Mouse (Mus musculus) cerebellum, postnatal 14 days (tissue): Measurements from ENCODE around the gene Madd.

ENCODE experiments used
- DNase-seq, 2 experiments: peaks; one replicate each; pipeline ENCODE4 v3.0.0; 2021; ENCODE audit warnings: mixed read lengths in 2 of 2

The Madd gene

DNA sequence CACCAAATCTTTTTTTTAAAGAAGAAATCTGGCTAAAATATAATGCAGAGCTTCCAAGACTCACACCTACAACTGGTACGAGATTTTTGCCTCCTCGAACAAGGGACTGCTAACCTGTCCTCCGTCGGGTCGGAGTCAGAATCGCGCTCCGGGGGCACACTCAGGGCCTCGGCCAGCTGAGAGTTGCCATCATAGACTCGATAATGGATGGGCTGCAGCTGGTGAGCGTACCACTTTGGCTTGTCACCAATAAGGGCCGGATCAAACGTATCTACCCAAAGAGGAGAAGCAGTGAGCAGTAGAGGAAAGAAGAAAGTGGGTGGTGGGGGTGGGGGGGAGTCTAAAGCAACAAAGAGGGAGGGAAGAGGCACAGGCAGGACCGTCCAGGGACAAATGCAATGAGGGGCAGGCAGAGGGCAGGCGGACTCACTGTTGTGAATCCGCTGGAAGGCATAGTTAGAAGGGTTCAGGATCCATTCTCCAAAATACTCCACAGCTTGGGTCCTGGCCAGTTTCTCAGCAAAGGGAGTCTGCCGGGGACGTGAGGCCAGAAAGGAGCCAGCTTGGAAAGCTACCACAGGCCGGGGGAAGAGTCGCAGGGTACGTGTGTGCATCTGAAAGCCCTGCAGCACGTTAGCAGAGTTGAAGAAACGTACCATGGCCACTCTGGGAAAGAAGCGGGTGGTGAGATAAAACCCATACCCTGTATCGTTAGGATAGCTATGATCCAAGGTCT, 13.9 kb downstream of the Madd start:
- DNase-seq = no peak

DNA sequence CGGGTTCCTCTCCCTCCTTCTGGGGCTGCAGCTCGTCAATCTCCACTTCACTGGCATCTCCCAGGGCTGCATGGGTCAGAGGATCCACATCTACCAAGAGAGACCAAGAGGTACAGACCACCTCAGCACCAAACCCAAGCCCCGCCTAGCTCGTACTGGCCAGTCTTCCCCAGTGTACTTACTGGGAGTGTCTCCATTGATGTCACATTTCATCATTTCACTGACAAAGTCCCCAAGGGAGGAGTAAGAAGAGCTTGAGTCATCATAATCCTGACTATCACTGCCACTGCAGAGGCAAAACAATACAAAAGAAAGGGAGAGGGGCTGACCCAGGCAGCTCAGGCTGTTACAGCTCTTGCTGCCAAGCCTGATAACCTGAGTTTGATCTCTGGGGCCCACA, 16.0 kb downstream of the Madd start:
- no peak for DNase-seq

GRCm38 (mm10) chr2:91164991-91165390, 18.6 kb downstream of the Madd start:
- DNase-seq = no peak

DNA sequence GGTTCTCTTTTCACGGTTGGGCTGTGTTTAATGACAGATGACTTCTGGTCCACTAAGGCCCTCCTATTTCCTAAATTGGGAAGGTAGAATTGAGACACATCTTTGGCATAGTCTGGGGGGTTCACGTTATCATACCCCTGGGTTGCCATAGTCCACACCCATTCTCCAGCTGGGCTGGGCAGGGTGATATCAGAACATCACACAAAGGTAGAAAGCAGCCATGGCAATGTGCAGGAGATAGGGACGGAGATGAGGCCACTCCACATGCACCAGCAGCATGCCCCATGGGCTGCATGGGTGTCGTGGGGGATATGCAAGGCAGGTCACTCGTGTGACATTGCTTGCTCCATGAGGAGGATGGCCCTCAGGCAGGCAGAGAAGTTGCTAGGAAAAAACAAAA, 20.1 kb downstream of the Madd start:
- no peak for DNase-seq

DNA sequence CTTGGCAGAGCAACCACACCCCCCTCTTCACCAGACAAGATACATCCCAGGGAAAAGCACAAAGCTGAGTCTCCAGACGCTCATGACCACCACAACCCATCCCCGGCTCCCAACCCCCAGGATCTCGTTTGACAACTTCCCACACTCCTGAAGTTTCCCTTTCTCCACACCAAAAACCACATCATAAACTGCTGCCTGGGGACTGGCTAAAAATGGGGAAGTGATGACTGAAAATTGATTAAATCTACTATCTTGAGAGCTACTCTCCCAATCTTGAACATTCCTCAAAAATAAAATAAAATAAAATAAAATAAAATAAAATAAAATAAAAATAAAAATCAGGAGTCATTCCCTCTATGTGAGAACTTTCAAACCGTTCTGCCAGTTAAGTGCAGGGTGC, 20.7 kb downstream of the Madd start:
- no peak for DNase-seq

- no peak for DNase-seq
Measured at GRCm38 (mm10) chr2:91160591-91160990, 23.0 kb downstream of the Madd start.

- DNase-seq = no peak
Measured at GRCm38 (mm10) chr2:91157002-91157752, 26.5 kb downstream of the Madd start.

DNA sequence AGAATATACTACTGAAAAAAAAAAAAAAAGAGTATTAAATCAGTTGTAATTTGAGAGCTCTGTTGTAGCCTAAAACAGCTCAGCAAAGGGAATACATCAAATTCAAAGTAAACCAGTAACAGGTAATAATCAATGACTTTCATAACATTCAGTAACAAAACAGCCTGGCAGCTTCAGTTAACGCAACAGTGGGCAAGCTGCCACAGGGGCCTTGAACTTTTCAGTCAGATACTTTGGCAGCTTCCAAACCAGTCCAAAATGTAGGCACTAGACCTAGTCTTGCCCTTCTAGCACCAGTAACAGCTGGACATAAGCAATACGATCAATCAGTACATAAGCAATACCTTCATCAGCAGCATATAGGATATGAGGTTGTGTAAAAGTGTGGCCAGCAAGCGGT, 29.5 kb downstream of the Madd start:
- no peak for DNase-seq

DNA sequence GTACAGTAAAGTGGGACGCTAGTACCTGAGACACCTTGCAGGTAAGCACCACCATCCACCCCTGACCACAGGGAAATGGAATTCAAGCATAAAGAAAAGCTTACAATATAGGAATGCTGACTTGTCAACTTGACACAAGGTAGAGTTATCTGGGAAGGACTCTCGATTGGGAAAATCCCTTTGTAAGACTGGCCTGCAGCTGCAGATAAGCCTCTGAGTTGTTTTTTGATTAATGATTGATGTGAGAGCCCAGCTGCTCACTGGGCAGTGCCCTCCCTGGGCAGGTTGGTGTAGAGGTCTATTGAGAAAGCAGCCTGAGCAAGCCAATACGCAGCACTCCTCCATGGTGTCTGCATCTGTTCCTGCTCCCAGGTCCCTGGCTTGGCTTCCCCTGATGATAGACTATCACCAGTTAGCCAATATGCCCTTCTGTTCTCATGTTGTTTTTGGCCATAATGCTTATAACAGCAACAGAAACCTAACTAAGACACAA, 30.7 kb downstream of the Madd start:
- DNase-seq = no peak

GRCm38 (mm10) chr2:91151331-91151730, 32.3 kb downstream of the Madd start:
- DNase-seq = no peak

DNA sequence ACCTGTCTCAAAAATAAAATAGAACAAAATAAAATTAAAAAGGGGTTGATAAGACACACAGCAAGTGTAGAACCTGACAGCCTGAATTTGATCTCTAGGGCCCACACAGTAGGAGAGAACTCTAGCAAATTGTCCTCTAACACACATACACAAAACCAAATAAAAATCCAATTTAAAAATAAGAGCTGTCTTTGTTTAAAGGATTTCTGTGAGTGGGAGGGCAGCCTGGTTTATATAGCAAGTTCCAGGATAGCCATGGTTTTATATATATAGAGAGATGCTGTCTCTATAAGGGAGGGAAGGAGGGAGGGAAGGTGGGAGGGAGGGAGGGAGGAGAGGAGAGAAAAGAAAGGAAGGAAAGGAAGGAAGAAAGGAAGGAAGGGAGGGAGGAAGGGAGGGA, 35.5 kb downstream of the Madd start:
- DNase-seq = no peak

GRCm38 (mm10) chr2:91143401-91143800, 40.2 kb downstream of the Madd start:
- DNase-seq = no peak

DNA sequence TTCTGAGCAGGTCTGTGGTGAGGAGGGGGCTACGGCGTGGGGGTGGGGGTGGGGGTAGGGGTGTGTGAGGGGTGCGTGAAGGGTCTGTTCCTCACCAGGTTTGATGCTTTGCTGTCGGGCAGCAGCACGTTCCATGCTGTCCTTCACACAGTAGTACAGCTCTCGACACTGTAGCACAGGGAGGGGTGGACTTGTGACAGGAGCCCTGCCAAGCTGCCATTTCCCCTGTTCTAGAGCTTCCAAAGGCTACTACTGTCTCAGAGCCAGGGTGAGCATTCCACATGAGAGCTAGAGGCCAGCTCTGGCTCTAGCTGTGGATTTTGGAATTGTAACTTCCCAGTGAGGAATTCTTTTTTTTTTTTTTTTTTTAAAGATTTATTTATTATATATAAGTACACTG, 40.7 kb downstream of the Madd start:
- DNase-seq = no peak

- DNase-seq = no peak
Measured at GRCm38 (mm10) chr2:91139764-91140163, 43.9 kb downstream of the Madd start.

GRCm38 (mm10) chr2:91139311-91139710, 44.3 kb downstream of the Madd start:
- no peak for DNase-seq

DNA sequence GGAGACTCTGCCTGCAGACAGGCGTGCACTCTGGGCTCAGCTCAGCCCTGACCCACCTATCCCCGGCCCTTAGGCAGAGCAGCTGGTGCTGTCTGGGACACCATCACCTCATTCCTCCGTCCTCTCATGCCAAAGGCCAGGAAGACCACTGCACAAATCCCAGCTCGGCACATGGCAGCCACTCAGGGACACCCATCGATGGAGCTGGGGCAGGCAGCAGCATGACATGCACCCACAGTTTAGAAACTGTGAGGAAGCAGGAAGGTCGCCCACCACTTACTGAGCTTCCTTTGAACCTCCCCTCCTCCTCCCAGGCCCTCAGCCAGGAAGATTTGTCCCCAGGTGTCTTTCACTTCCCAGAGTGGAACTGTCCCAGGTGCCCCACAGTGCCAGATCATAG, 46.2 kb downstream of the Madd start:
- no peak for DNase-seq

DNA sequence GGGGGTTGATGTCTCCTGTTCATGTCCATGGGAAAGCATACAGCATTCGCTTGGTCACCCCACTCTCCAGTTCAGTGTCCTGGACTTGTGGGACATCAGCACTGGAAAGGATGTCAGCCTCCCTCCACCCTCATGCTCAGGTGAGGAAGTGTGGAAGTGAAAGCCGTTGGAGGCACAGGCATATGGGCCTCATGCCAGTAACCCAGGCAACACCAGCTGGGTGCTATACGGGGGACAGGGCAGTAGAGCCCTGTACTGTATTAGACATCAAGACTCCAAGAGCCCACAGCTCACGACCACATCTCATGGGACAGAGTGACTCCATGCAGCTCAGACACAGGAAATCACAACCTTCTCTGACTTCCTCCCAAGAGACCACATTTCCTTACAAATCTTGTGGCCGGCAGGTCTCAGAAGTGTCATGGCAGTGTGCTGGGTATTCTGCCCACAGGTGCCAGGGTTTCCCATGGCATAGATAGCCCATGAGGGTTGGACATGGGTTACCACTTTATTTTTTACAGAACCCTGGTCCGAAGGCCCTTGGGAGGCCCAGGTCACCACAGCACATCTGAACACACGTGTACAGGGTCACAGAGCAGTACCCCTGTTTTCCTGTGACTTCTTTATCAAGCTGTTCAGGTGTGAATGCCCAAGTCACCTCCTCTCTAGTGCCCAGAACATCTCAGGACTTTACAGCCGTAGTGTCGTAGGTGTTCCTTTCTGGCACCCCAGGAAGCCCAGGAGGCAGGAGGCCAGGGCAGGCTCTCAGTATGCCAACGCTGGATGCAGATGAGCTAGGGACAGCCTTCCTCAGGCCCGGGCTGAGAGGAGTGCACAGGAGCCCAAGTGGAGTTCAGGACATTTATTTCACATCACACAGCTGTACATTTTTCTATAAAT, 46.9 kb downstream of the Madd start:
- DNase-seq = peak; percentile 55 to 64

DNA sequence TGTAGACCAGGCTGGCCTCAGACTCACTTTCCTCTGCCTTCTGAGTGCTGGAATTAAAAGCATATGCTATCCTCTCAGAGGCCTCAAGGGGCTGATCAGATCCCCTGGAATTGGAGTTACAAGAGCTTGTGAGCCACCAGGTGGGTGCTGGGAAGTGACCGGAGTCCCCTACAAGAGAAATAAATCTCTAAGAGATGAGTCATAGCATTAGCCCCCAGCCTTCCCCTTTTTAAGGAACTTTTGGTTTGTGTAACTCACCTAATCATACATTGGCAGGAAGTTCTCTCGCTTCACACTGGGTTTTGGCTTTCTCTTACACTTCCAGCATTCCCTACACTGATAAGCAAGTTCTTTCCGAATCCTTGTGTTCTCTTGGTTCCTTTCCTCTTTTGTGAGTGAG, 51.6 kb downstream of the Madd start:
- DNase-seq = no peak

- no peak for DNase-seq
Measured at GRCm38 (mm10) chr2:91131251-91131650, 52.4 kb downstream of the Madd start.

- no peak for DNase-seq
Measured at GRCm38 (mm10) chr2:91130126-91130525, 53.5 kb downstream of the Madd start.

DNA sequence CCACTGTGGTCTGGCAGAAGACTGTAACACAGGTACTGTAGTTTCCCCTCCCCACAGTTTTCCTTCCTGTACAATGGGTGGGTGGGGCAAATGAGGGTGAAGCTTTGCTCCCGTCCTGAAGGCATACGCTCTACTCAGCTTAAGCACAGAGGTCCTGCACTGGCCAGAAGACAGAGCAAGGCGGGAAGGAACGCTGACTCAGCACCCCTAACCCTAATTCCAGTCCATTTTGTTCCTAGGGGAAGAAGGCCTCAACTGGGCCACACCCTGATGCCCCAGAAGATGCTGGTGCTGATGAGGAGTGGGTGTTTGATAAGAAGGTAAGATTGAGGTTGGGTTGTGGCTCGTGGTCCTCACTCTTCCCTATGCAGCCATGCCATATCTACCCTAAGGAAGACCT, 54.9 kb downstream of the Madd start:
- no peak for DNase-seq

GRCm38 (mm10) chr2:91125101-91125500, 58.5 kb downstream of the Madd start:
- DNase-seq = peak; percentile 58 to 68

- no peak for DNase-seq
Measured at GRCm38 (mm10) chr2:91123521-91123920, 60.1 kb downstream of the Madd start.
